Mouse (Mus musculus): Measurements from ENCODE around the gene Chchd2.

Chchd2 gene

GRCm38 (mm10) chr5:129877731-129878455 is 9.4 kb downstream of the Chchd2 start:
- DNase-seq, result peak; percentile 12 to 61

GRCm38 (mm10) chr5:129875098-129875497 is 12.2 kb downstream of the Chchd2 start:
- no peak for DNase-seq

GRCm38 (mm10) chr5:129873942-129874341 is 13.3 kb downstream of the Chchd2 start:
- DNase-seq, result no peak

GRCm38 (mm10) chr5:129871238-129871637 is 16.0 kb downstream of the Chchd2 start:
- DNase-seq, result no peak

GRCm38 (mm10) chr5:129869238-129869995 is 17.9 kb downstream of the Chchd2 start:
- no peak for DNase-seq

- no peak for DNase-seq
Measured at GRCm38 (mm10) chr5:129865841-129866240, 21.4 kb downstream of the Chchd2 start.

- peak; percentile 57 to 66 for DNase-seq
Measured at GRCm38 (mm10) chr5:129864467-129864866, 22.8 kb downstream of the Chchd2 start.

GRCm38 (mm10) chr5:129862325-129862724 is 24.9 kb downstream of the Chchd2 start:
- no peak for DNase-seq

GRCm38 (mm10) chr5:129856414-129856813 is 30.9 kb downstream of the Chchd2 start:
- no peak for DNase-seq

GRCm38 (mm10) chr5:129855163-129855562 is 32.1 kb downstream of the Chchd2 start:
- no peak for DNase-seq

GRCm38 (mm10) chr5:129847558-129847820 is 39.8 kb downstream of the Chchd2 start:
- no peak for DNase-seq

GRCm38 (mm10) chr5:129846752-129847557 is 40.3 kb downstream of the Chchd2 start, which contains the start of gene Sumf2:
Sumf2 (plus strand) TSS chr5:129846986.
- DNase-seq, result peak; percentile 95 to 97

GRCm38 (mm10) chr5:129844848-129845247 is 42.4 kb downstream of the Chchd2 start:
- DNase-seq, result no peak
